Mouse (Mus musculus): ENCODE data around the gene Rgs1.

Rgs1 gene

DNA sequence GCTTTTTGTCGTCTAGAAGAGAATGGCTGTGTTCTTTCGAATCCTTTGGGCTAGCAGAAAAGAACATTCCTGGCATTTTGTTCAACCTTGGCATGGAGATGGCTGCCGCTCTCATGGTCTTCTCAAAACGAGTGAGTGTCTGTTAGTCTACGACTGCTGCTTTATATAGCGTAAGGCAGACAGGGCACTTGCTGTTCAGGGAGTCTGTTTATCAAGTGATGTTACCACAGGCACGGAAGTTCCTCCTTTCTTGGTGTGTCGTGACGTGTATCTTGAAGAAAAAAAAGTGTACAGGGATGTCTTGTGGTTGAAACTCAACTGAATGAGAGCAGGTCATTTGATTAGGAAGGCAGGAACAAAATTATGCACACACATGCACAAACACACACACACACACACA lies at the start of gene Rgs1:
Gene Rgs1, minus strand, starts transcription at position 320 of the 400 bp plus-strand sequence.
- DNase-seq (ENCODE audit: low read depth, low spot score) = no peak

DNA sequence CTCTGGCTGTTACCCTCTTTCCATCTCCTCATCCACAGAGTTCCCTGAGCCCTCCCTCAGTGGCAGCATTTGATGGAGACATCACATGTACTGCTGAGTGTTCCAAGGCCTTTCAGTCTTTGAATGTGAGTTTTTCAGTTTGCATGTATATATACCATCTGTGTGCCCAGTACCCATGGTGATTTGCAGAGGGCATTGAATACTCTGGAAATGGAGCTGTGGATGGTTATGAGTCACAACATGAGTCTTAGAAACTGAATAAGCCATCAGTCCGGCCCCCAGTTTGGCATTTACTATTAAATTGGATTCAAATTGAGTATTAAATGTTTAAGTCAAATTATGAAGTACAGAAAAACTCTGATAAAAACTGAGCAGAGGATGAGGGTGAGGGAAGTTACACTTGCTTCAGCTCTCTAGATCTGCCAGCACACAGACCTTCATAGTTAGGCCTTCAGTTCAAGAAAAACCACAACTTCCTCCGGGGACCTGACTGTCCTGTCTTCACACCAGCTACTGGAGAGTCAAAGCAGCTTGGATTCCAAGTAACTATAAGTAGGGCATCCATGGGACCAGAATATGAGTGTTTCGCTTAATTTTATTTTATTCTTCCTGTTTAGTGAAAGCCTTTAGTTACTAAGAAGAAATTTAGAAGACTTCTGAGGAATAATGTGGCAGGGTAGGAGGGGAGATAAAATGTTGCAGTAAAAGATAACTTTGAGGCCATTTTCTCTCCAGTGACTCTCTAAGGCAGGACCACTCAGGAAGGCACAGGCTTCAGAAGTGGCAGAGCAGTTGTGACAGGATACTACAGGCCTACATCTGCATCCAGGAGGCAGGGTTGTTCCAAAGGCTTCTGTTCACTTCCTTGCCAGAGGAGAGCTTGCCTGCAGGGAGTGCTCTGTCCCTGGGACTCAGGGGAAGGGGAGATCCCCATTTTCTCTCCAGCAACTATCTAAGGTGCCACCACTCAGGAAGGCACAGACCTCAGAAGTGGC lies 34.3 kb upstream of the Rgs1 start:
- no peak for DNase-seq (ENCODE audit: low read depth, low spot score)

DNA sequence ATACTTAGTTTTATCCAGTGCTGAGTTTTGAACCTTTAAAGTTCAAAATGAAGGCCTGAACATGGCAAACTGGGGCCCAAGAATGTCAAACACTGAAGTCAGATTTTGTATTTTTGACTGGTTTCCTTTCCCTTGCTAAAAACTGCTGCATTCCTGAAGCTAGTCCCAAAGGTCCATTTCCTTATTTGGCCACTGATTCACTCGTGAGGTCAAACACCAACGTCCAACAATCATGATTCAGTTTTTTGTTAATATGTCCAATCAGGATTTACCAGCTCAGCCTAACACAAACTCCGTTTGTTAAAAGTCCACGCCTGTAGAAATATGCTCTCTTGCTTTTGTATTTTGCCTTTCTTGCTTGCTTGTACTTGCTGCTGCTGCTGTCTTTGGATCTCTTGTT lies 31.0 kb upstream of the Rgs1 start:
- no peak for DNase-seq (ENCODE audit: low read depth, low spot score)

DNA sequence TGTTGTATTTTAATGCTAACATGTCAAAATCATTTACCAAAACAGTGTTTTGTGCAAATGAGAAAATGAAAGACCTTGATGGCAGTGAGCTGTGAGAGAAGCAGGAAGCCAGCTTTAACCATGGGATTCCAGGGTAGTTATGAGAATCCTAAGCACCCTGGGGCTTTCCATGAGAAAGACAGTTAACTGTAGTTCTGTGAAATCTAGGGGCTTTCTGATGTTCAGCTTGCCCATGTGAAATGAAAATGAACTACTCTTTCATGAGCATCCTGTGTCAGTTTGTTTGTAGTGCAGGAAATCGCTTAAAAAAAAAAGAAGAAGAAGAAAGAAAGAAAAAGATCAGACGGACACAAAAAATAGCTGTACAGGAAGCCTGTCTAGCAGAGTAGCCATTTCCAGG lies 23.9 kb upstream of the Rgs1 start:
- no peak for DNase-seq (ENCODE audit: low read depth, low spot score)

DNA sequence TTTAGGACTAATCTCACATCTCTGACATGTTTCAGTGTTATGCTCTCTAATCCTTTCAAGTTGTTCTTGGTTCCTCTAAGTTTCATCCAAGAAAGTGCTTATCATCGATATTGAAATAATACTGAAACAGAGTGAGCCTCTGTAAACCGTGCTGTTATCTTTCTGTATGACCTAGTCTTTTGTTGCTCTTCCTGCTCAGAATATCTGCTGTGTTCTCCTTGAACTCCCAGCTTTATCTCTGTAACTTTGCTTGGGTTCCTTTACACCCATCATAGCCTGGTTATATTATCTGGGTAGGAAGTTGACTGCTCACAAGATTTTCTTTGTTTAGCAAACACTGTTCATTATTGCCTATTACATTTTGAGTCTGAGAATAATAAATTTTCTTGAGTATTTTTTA lies 20.1 kb upstream of the Rgs1 start:
- no peak for DNase-seq (ENCODE audit: low read depth, low spot score)

DNA sequence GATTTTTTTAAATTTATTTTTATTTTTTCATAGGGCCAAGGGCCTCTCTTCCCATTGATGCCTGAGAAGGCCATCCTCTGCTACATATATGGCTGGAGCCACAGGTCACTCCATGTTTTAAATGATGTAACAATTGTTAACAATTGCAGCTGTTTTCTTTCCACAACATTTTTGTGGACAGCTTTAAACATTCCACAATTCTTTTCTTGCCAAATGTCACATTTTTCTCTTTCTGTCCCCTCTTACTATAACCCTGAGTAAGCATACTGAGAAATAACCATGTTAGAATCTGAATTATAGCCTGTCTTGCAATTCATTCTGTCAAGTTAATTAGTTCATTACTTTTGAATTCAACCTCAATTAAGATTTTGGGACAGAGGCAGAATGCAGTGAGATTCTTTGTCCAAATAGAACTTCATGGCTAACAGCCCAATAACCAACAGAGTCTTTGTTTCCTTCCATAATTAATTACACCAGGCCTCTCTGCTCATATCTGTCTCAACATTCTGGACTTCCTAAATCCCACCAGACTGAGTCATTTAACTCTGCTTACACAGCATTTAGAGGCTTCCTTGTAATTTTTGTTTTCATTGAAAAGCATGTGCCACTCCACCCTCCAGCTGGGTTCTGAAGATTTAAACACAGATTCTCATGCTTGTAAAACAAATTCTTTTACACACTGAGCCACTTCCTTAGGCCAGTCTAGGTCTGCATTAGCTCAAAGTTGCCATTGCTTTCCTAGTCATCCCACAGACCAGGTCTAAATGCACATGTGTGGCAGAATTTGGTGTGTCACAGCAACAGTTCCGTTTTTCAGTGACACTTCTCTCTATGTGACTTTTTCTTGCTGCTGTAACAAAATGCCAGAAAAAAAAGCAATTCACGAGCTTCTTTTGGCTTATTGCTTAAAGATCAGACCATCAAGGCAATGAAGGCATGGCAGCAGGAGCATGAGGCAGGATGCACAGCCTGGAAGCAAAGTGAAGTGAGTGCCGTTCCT lies 18.7 kb upstream of the Rgs1 start:
- no peak for DNase-seq (ENCODE audit: low read depth, low spot score)

DNA sequence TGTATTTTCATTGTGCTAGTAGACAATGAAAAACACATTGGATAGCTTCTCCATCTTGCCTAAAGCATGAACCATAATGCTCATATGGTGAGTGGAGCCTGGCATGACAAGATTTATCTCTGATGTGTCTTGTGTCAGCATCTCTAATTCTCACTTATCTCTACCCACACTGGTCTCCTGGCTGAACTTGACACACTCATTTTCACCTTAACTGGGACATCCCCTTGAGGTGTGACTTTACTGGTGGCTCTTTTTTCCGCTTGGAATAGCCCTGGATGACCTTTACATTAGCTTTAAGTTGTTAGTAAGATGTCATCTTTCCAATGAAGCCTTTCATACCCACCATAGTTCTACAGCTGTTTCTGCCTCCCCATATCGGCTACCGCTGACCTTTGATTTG lies 15.0 kb upstream of the Rgs1 start:
- DNase-seq (ENCODE audit: low read depth, low spot score) = no peak

DNA sequence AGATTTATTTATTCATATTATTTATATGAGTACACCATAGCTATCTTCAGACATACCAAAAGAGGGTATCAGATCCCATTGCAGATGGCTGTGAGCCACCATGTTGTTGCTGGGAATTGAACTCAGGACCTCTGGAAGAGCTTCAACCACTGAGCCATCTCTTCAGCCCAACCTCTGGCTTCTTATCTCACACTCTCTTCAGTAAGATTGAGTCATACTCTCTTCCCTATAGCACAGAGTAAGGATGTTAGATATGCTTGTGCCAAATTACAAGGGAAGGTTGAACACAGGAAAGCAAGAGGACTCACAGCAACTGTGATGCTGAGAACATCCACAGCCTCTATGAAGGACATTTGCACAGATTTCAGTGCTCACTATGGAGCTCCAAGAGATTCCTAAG lies 13.0 kb upstream of the Rgs1 start:
- DNase-seq (ENCODE audit: low read depth, low spot score) = no peak

DNA sequence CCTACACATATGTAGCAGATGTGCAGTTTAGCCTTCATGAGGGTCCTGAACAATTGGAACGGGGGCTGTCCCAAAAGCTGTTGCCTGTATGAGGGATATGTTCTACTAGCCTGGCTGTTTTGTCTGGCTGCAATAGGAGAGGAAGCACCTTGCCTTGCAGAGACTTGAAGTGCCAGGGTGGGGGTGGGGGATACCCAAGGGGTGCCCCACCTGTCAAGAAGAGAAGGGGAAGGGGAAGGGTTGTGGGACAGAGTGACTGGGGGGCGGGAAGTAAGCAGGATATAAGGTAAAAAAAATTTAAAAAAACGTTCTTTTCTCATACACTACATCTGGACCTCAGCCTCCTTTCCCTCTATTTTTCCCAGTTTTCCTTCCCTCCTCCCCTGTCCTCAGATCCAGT lies 9.7 kb upstream of the Rgs1 start:
- no peak for DNase-seq (ENCODE audit: low read depth, low spot score)

DNA sequence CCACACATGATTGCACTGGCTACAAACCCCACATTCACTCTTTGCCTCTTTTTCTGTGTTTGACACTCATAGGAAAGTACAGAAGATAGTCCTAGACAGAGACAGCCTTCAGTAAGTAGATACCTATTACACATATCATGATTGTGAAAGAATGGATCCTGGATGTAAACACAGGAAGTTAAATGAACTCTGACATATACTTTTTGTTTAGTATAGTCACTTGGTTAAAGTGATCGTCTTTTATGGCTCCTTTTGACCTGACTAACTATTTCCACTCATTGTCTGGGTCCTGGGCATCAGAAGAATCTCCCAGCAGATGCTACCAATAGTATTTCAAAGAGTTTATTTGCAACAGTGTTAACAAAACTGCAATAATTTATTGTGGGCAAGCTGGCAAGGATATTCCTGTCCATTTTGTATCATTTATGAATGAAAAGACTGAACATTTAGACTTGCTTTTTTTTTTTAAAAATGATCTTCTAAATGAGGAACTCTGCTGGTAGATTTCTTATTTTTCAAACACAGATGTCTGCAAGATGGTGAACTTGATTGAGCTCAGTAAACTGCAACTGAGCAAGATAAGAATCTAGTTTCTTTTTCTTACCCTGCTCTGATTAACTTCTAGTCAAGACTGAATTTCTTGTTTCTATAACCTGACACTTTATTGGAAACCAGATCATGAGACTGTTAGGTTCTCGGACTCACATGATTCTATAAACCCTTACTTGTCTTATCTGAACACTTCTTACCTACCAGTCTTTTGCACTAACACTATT lies 7.7 kb upstream of the Rgs1 start:
- no peak for DNase-seq (ENCODE audit: low read depth, low spot score)

DNA sequence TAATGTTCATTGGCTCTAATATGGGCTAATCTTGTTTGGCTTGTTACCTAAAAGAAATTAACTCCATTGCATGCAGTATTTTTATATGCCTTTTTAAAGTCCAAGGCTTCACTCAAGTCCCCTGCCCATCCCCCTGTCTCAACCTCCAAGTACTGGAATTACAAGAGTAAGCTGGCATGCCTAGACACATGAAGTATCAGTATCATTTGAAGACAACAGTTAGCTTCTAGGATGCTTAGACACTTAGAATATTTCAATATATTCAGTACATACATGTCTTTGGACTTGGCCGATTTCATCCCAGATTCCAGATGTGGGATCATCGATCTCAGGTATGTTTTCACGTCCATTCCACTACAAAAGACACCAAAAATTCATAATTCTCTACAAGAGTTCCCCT lies 836 bp downstream of the Rgs1 start:
- DNase-seq (ENCODE audit: low read depth, low spot score) = no peak

DNA sequence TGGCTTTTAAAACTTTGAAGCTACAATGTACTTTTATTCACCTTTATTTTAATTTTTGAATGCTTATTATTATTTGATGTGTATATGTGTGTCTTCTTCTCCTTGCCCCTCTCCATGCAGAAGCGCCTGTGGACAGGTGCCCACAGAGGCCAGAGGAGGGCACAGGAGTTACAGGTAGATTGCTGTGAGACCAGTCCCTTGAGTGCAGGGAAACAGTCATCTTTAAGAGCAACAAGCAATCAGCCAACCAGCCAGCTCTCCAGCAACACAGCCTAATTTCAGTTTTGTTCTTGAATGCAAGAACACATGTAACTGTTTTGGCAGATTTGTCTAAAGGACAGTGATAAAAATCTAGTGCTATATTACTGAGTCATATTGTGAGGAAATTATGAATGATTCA lies 1.7 kb downstream of the Rgs1 start:
- DNase-seq (ENCODE audit: low read depth, low spot score) = no peak

DNA sequence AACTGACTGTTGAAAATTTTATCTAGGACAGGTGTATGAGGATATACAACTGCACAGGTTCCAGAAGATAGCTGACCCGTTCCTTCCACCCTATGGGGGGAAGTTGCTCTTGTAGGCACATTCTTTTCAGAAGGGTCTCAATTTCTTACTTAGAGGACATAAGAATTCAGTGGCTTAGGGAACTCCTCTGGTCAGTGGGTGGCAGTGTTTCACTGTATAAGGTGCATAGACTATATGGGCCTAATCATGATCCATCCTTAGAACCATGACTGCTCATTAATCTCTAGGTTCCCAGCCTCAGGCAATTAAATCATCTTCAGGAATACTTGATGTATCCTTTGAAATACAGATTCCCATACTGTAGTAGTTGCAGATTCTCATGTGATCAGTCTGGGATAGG lies 5.5 kb downstream of the Rgs1 start:
- DNase-seq (ENCODE audit: low read depth, low spot score) = no peak

DNA sequence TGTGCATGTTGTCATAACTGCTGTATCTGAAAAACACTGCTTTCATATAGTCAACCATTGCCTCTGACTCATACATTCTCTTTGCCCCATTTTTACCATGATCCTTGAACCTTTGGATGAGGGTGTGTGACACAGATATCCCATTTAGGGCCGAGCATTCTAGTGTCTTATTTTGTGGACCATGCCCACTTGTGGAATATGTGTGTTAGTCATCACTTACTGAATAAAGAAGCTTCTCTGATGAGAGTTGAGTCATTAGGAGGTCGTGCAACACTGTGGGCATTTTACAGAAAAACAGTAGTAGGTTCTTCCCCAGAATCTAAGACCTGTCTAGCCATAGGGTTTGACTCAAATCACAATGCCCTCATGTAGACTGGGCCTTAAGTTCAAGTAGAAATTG lies 9.8 kb downstream of the Rgs1 start:
- DNase-seq (ENCODE audit: low read depth, low spot score) = no peak

DNA sequence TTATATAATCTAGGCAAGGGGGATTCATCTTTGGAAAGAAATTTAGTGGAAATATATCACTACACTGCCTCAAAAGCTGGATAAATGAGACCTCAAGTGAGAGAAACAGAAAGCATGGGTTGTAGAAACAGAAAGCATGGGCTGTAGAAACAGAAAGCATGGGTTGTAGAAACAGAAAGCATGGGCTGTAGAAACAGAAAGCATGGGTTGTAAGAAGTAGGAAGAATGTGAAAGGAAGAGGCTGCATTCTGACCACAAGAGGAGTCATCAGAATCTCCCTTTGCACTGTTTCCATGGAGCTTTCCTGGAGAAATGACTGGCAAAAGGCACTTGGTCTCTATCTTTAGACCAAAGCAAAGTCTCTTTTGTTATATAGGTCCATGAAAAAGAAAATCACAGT lies 33.8 kb downstream of the Rgs1 start:
- DNase-seq (ENCODE audit: low read depth, low spot score) = no peak

DNA sequence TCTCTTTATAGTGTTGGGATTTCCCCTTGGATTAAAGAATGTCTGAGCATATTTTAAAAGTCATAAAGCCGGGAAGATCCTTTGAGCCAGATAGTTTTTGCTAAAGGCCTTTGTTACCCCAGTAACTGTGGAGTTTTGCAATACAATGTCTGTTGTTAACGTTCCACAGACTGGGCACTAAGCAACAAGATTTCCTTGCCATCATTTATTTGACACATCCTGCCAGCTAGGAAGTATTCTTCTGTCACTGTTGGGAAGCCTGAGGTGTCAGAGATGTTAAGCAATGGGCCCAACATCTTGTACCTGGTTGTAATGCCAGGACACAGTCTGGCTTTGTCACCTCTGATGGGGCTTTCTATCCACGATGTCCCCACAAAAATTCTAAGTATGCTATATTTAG lies 38.1 kb downstream of the Rgs1 start:
- no peak for DNase-seq (ENCODE audit: low read depth, low spot score)

DNA sequence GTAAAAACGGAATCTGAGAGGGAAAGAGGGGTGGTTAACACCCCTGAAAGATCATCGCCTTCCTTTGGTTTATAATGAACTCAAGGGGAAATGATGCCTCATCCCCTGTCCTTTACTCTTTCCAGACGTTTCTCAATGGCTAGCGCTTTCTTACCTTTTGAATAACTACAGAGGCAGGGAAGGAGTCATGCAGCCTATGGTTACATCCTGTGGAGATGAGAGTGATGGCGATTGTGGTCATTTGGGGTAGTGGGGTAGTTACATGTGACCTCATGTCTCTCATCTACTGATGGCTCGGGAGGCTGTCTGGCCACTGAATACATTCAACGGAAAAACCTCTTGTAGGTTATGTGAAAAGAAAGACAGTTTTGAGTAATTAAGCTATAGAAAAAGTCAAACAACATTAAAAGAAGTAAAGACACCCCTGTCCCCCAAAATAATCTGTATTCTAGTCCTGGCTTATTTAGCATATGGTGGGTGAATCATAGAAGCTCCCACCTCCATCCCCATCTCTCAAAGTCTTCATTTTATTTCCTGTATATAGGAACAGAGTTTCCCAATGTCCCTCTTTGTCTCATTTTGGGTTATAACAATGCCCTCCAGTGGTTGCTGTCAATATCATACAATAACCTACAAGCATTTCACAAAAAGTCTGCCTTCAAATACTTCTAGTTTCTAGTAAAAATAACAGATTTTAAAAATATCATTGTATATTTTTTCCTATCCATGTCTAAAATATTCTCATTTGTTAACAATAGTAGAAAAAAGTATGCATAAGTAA lies 42.6 kb downstream of the Rgs1 start:
- no peak for DNase-seq (ENCODE audit: low read depth, low spot score)

DNA sequence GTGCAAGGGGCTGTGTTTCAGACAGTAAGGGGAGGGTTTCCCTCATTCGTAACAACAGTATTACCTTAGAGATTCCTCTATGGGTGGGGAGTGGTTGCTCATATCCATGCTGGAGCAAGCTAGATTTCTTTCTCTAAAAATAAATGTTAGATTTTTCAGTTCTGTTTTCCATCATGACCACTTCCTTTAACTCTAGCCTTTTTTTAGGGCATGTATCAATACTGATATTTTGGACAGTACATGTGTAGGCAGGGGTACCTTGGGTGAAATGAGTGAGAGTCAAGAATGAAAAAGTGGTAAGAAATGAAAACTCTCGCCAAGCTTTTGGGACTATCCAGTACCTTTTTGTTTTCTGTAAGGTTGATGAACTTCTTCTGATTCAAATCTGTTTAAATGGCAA lies 44.3 kb downstream of the Rgs1 start:
- DNase-seq (ENCODE audit: low read depth, low spot score) = no peak

DNA sequence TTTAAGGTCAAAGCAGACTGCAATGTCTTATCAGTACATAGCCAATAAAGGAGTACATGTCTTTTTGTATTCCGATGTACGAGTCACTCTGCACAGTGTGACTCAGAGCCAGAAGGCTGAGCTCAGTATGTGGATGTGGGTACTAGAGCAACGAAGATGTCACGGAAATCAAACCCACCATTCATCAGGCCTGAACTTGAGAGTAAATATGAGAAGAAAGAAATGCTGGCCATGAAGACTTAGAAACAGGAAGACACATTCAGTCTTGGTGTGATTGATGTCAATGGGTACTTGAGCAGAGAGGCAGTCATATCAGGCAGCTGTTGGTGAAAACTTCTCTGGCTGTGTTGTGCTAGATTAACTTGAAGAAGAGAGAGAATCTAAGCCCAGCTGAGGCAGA lies 46.1 kb downstream of the Rgs1 start:
- no peak for DNase-seq (ENCODE audit: low read depth, low spot score)

DNA sequence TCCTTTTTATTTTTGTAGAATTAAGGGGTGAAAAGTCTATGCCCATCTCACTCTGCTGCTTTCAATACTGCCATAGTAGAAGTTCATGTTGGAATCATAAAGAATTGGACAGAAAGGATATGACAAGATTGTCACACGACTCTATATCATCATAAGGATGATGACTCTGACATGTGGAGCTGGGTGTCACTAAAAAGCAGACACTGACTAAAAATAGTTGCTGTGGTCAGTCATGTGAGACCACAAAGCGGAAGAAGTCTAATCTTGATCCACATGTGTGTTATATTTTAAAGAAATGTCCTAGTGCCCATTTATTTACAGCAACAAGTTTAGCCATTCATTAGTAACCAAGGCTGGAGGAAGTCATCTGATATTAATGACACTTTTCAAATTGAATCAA lies 48.5 kb downstream of the Rgs1 start:
- DNase-seq (ENCODE audit: low read depth, low spot score) = no peak

DNA sequence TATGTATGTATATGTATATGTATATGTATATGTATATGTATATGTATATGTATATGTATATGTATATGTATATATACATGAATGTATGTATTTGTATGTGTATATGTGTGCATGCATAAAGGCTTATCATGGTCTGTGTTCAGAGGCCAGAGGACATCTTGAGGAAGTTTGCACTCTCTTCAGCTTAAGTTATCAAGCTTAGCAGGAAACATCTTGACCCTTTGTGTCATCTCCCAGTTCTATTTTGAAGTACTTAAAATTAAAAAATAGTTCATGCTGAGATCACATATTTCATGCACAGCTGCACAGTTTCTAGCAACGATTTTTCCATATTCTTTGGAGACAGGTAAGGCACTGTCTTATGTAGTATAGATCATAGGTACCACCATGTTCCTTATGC lies 49.5 kb downstream of the Rgs1 start:
- no peak for DNase-seq (ENCODE audit: low read depth, low spot score)

All from forelimb bud, embryonic 11.5 days (tissue).